Mouse (Mus musculus) heart, adult 2 months (tissue): Measurements from ENCODE around the gene Csk. TPM values are rescaled to one million over a fixed set of nuclear protein-coding genes. Genes with fewer than 3 reads are reported as not detected.
A peak's percentile ranks its signal among the peaks of the same experiment; 100 is the strongest.

Experiments used
- DNase-seq, 2 experiments: peaks; one replicate each; pipeline ENCODE4 v3.0.0; 2021
- H3K27ac ChIP-seq: fragments of 200-600 bp; 2 replicates; pipeline ENCODE4 v1.8.1; 2022
- H3K27me3 ChIP-seq: fragments of 200-500 bp; 2 replicates; pipeline ENCODE4 v1.6.1; 2012; ENCODE audit warnings: mild to moderate bottlenecking, low read length, inconsistent platforms, mixed read lengths; ENCODE audit not compliant: control insufficient read depth, insufficient read depth
- H3K36me3 ChIP-seq: fragments of 200-500 bp; 2 replicates; pipeline ENCODE4 v1.6.1; 2012; ENCODE audit warnings: low read length, inconsistent platforms; ENCODE audit not compliant: control insufficient read depth, insufficient read depth
- H3K4me1 ChIP-seq: fragments of 200-500 bp; 2 replicates; pipeline ENCODE4 v1.6.1; 2011; ENCODE audit warnings: low read length; ENCODE audit not compliant: control insufficient read depth, insufficient read depth
- H3K4me3 ChIP-seq: fragments of 200-600 bp; 2 replicates; pipeline ENCODE4 v1.8.1; 2022
- H3K79me2 ChIP-seq: fragments of 200-500 bp; replicated peaks from 2 replicates; pipeline ENCODE4 v1.6.1; 2012; ENCODE audit warnings: mild to moderate bottlenecking, inconsistent platforms, low read length, moderate library complexity, mixed read lengths; ENCODE audit not compliant: control insufficient read depth, insufficient read depth
- H3K9ac ChIP-seq: fragments of 200-500 bp; 2 replicates; pipeline ENCODE4 v1.6.1; 2012; ENCODE audit warnings: low read depth, mild to moderate bottlenecking, control low read depth, inconsistent platforms, low read length, mixed read lengths
- CTCF ChIP-seq: fragments of 200-600 bp; IDR thresholded peaks from 2 replicates; pipeline ENCODE4 v1.8.1; 2022; ENCODE audit warnings: antibody characterized with exemption, mild to moderate bottlenecking, moderate library complexity
- EP300 ChIP-seq: fragments of 200-500 bp; IDR thresholded peaks from 2 replicates; pipeline ENCODE4 v1.6.1; 2011; ENCODE audit warnings: low read depth, low read length, control low read depth; ENCODE audit not compliant: insufficient read depth
- POLR2A ChIP-seq: fragments of 200-500 bp; IDR thresholded peaks from 2 replicates; pipeline ENCODE4 v1.6.1; 2011; ENCODE audit warnings: mild to moderate bottlenecking, low read depth, low read length, control low read depth; ENCODE audit not compliant: insufficient read depth
- WGBS: fragments of 180-500 bp; shearing (Covaris S2); methylation state at CpG from one replicate; pipeline ENCODE4 v1.1.7; 2018; 5-methylcytosine and 5-hydroxymethylcytosine counted together
- intact Hi-C: fragments of 180-260 bp; cut with DNase I; formaldehyde crosslinking; loops from one replicate; pipeline ENCODE4 v1.15.1; 2025
- polyA plus RNA-seq: library from polyadenylated mRNA; depleted of rRNA; stranded (reverse); fragments of >200 nt; gene quantifications from 2 replicates; pipeline ENCODE4 v1.2.3, GENCODE M21; 2012
- total RNA-seq, 2 experiments: library from RNA; stranded (reverse); gene quantifications; 2 replicates each; pipeline ENCODE4 v1.2.3; 2021

Gene Csk
- total and polyA plus RNA-seq, 3 experiments = 20.6 to 29.7 (median 23.3) TPM

GRCm38 (mm10) chr9:57602098-57602497, 51.3 kb downstream of the Csk start:
- WGBS = 21% methylated on average over 8 of the region's 8 CpGs
- Histone ChIP-seq H3K27me3 (peaks cover 4% of the 10 kb centered on the region), H3K79me2 (no peaks in the 10 kb centered on the region), H3K4me1 (0 out of 2 replicates have a peak, but pooled peaks cover 2% of the 10 kb centered on the region), H3K36me3 (no peaks in the 10 kb centered on the region), H3K4me3 (no peak overlapping the region), H3K27ac (no peak overlapping the region), H3K9ac (no peak overlapping the region)
- no peak for TF ChIP-seq POLR2A
- no peak for TF ChIP-seq CTCF
- no peak for TF ChIP-seq EP300
- DNase-seq = no peak
- intact Hi-C loops = no loop called here

- Histone ChIP-seq H3K4me3 (no peak overlapping the region), H3K36me3 (no peaks in the 10 kb centered on the region), H3K27ac (no peak overlapping the region; the same call in 1 of the 2 replicates), H3K4me1 (0 out of 2 replicates have a peak, but pooled peaks cover 2% of the 10 kb centered on the region), H3K27me3 (peaks cover 4% of the 10 kb centered on the region), H3K9ac (no peak overlapping the region), H3K79me2 (no peaks in the 10 kb centered on the region)
- intact Hi-C loops = no loop called here
- TF ChIP-seq EP300 (no peak), POLR2A (no peak), CTCF (no peak)
- no peak for DNase-seq
- WGBS = 13% methylated on average over 2 of the region's 2 CpGs
Observed at GRCm38 (mm10) chr9:57601353-57601706, 52.1 kb downstream of the Csk start.

GRCm38 (mm10) chr9:57600620-57601352, 52.6 kb downstream of the Csk start:
- WGBS = 25% methylated on average over 3 of the region's 3 CpGs
- no peak for DNase-seq

GRCm38 (mm10) chr9:57598851-57599563, 54.4 kb downstream of the Csk start:
- Histone ChIP-seq H3K36me3 (no peaks in the 10 kb centered on the region), H3K4me1 (0 out of 2 replicates have a peak, but pooled peaks cover 2% of the 10 kb centered on the region), H3K27ac (no peak overlapping the region), H3K9ac (no peak overlapping the region), H3K4me3 (no peak overlapping the region), H3K79me2 (no peaks in the 10 kb centered on the region), H3K27me3 (no peaks in the 10 kb centered on the region)
- no peak for DNase-seq
- TF ChIP-seq EP300 = no peak
- TF ChIP-seq POLR2A = no peak
- TF ChIP-seq CTCF = no peak
- intact Hi-C loops = no loop called here
- 77% methylated on average over 8 of the region's 8 CpGs for whole genome bisulfite sequencing

More at GRCm38 (mm10) chr9:57600620-57601352, 52.6 kb downstream of the Csk start:
- H3K4me1 ChIP-seq = 0 out of 2 replicates have a peak, but pooled peaks cover 2% of the 10 kb centered on the region
- intact Hi-C loops = no loop called here
- H3K79me2 ChIP-seq = no peaks in the 10 kb centered on the region
- H3K36me3 ChIP-seq = no peaks in the 10 kb centered on the region
- no peak for TF ChIP-seq EP300
- no peak for TF ChIP-seq POLR2A
- TF ChIP-seq CTCF = no peak
- 0 out of 2 replicates have a peak, but pooled peaks cover 2% of the 10 kb centered on the region for H3K27me3 ChIP-seq
- H3K4me3 ChIP-seq = no peak overlapping the region
- no peak overlapping the region for H3K27ac ChIP-seq
- no peak overlapping the region for H3K9ac ChIP-seq

GRCm38 (mm10) chr9:57597929-57598382, 55.5 kb downstream of the Csk start:
- TF ChIP-seq EP300 (no peak), POLR2A (no peak), CTCF (no peak)
- Histone ChIP-seq H3K4me3 (no peak overlapping the region), H3K27me3 (no peaks in the 10 kb centered on the region), H3K9ac (no peak overlapping the region), H3K27ac (peak overlapping the region; percentile 23), H3K36me3 (no peaks in the 10 kb centered on the region), H3K79me2 (no peaks in the 10 kb centered on the region), H3K4me1 (0 out of 2 replicates have a peak, but pooled peaks cover 2% of the 10 kb centered on the region)
- intact Hi-C loops = no loop called here
- 21% methylated on average over 4 of the region's 4 CpGs for WGBS
- no peak for DNase-seq
